Mouse (Mus musculus) heart, embryonic 16.5 days (tissue): ENCODE measurements around the gene Mon1b. TPM values are rescaled to one million over a fixed set of nuclear protein-coding genes. Genes with fewer than 3 reads are reported as not detected.

ENCODE experiments used
- ATAC-seq: fragments of 200-750 bp; cut with Nextera tagmentation; replicated peaks from 2 replicates; pipeline ENCODE4 v1.8.0; 2017; ENCODE audit warnings: moderate number of reproducible peaks; ENCODE audit not compliant: insufficient read depth, low FRiP score; ENCODE audit errors: extremely low read depth
- H3K27ac ChIP-seq: fragments of 300-500 bp; sonication (generic); 2 replicates; pipeline ENCODE4 v1.5.1; 2014; ENCODE audit warnings: mild to moderate bottlenecking, low read length, control low read depth, moderate library complexity
- H3K27me3 ChIP-seq: fragments of 300-500 bp; sonication (generic); 2 replicates; pipeline ENCODE4 v1.6.1; 2014; ENCODE audit warnings: low read length, mixed read lengths; ENCODE audit not compliant: control insufficient read depth, insufficient read depth
- H3K36me3 ChIP-seq: fragments of 300-500 bp; sonication (generic); 2 replicates; pipeline ENCODE4 v1.6.1; 2014; ENCODE audit not compliant: control insufficient read depth, insufficient read depth
- H3K4me1 ChIP-seq: fragments of 300-500 bp; sonication (generic); 2 replicates; pipeline ENCODE4 v1.6.1; 2014; ENCODE audit warnings: low read length, mixed read lengths; ENCODE audit not compliant: control insufficient read depth, insufficient read depth
- H3K4me2 ChIP-seq: fragments of 300-500 bp; sonication (generic); 2 replicates; pipeline ENCODE4 v1.6.1; 2014; ENCODE audit warnings: low read depth, mild to moderate bottlenecking, control low read depth, low read length
- H3K4me3 ChIP-seq: fragments of 300-500 bp; sonication (generic); 2 replicates; pipeline ENCODE4 v1.5.1; 2014; ENCODE audit warnings: mild to moderate bottlenecking, control low read depth, low read length
- H3K9ac ChIP-seq: fragments of 300-500 bp; sonication (generic); 2 replicates; pipeline ENCODE4 v1.6.1; 2014; ENCODE audit warnings: low read length, control low read depth
- H3K9me3 ChIP-seq: fragments of 300-500 bp; sonication (generic); replicated peaks from 2 replicates; pipeline ENCODE4 v1.6.1; 2016; ENCODE audit warnings: low read length; ENCODE audit not compliant: control insufficient read depth
- WGBS: fragments of 180-500 bp; shearing (Covaris S2); extraction: QIAGEN DNeasy Blood & Tissue Kit; methylation state at CpG from one replicate; pipeline ENCODE4 v1.1.7; 2014; 5-methylcytosine and 5-hydroxymethylcytosine counted together
- polyA plus RNA-seq: library from polyadenylated mRNA; unstranded; fragments of >200 nt; fragmentation: Nextera tagmentation; extraction: Ambion mirVana; gene quantifications from 2 replicates; pipeline ENCODE4 v1.2.1, GENCODE M21; 2015

Gene Mon1b
- polyA plus RNA-seq, 1 experiment from 2014 or later = 4.9 TPM

DNA sequence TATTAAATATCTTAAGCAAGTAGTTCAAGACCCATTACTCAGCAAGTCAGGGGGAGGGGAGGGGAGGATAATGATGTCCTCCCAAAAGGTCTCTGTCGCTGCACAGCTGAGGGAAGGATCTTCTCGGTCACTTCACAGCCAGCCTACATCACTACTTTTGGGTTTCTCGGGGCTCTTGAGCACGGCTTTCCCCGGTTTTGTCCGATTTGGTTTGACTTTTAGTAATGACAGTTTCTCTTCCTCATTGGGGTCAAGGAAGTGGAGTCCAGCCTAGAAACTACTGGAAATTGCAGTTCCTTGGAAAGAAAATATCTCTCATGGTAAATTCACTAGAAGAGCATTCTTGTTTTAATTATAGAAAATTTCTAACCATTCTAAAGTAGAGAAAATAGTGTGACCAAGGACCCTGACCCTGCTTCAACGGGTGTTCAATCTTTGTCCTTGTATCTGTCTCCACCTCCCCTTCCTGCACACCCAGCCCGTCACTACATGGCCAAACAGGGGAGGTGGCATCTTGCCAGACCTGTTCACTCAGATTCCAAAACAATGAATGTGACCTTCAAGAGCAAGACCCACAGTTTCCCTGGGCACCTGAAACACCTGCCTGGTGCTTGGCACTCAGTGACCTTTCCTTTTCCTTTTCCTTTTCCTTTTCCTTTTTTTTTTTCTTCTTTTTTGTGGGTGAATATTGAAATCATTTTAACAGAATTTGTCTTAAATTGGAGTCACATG is 8.3 kb downstream of the Mon1b start:
- ATAC-seq = no peak; the same call in 1 of the 2 replicates
- H3K4me3 ChIP-seq = no peak overlapping the region
- no peaks in the 10 kb centered on the region for H3K9me3 ChIP-seq
- peaks cover 22% of the 10 kb centered on the region for H3K36me3 ChIP-seq
- H3K27me3 ChIP-seq = no peaks in the 10 kb centered on the region
- no peak overlapping the region for H3K27ac ChIP-seq
- 75% methylated on average over 8 of the region's 8 CpGs for WGBS
- H3K9ac ChIP-seq = no peak overlapping the region
- no peak overlapping the region for H3K4me2 ChIP-seq
- 0 out of 2 replicates have a peak, but pooled peaks cover 2% of the 10 kb centered on the region for H3K4me1 ChIP-seq

DNA sequence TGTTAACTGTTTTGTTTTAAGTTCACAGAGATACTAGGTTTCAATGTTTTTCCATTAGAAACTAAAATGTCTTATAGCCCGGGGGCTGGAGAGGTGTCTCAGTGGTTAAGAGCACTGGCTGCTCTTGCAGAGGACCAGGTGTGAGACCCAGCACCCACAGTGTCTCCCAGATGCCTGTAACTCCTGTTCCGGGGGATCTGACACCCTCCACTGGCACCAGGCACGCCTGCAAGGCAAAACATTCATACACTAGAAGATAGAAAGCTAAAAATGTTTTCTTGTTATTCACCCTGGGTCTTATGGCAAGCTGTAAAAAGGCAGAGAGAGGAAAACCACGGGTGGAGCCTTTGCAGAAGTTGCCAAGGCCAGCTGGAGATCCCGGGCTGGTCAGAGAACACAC is 9.8 kb downstream of the Mon1b start:
- no peak for ATAC-seq
- H3K9ac ChIP-seq = no peak overlapping the region
- 0 out of 2 replicates have a peak, but pooled peaks cover 2% of the 10 kb centered on the region for H3K4me1 ChIP-seq
- H3K27me3 ChIP-seq = no peaks in the 10 kb centered on the region
- no peak overlapping the region for H3K27ac ChIP-seq
- H3K36me3 ChIP-seq = peaks cover 15% of the 10 kb centered on the region
- no peak overlapping the region for H3K4me3 ChIP-seq
- no peak overlapping the region for H3K4me2 ChIP-seq
- 62% methylated on average over 5 of the region's 5 CpGs for WGBS
- H3K9me3 ChIP-seq = no peaks in the 10 kb centered on the region

- Histone ChIP-seq H3K4me3 (no peak overlapping the region), H3K9me3 (no peaks in the 10 kb centered on the region), H3K27ac (no peak overlapping the region), H3K9ac (no peak overlapping the region), H3K36me3 (no peaks in the 10 kb centered on the region), H3K4me1 (no peaks in the 10 kb centered on the region), H3K27me3 (no peaks in the 10 kb centered on the region), H3K4me2 (no peak overlapping the region)
- ATAC-seq = no peak
- 82% methylated on average over 12 of the region's 12 CpGs for WGBS
These were observed 17.1 kb downstream of the Mon1b start for GRCm38 (mm10) chr8:113652450-113652849.

GRCm38 (mm10) chr8:113653151-113653550 is 17.8 kb downstream of the Mon1b start:
- no peaks in the 10 kb centered on the region for H3K4me1 ChIP-seq
- H3K9ac ChIP-seq = no peak overlapping the region
- no peak overlapping the region for H3K27ac ChIP-seq
- ATAC-seq = no peak
- no peaks in the 10 kb centered on the region for H3K27me3 ChIP-seq
- H3K4me2 ChIP-seq = no peak overlapping the region
- no peak overlapping the region for H3K4me3 ChIP-seq
- no peaks in the 10 kb centered on the region for H3K36me3 ChIP-seq
- WGBS = 41% methylated on average over 4 of the region's 4 CpGs
- no peaks in the 10 kb centered on the region for H3K9me3 ChIP-seq

DNA sequence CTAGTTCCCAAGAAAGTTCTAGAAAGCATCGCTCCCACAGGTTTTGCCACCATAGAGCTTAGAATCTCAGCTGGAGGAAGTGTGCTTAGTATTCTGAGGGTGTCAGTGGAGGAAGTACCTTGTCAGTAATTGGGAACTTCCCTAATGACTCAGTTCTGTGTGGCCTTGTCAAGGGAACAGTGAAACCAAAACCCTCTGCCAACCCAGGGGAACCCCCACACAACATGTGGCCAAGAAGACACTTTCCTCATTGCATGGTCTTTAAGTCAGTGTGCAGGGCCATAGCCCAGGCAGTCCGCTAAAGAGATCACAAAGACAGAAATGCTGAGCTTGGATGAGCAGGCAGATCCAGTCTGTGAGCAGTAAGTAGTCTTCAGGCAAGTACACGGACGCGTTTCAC is 20.8 kb downstream of the Mon1b start:
- no peak overlapping the region for H3K4me3 ChIP-seq
- H3K9me3 ChIP-seq = no peaks in the 10 kb centered on the region
- H3K4me1 ChIP-seq = no peaks in the 10 kb centered on the region
- ATAC-seq = no peak
- H3K27ac ChIP-seq = no peak overlapping the region
- no peak overlapping the region for H3K9ac ChIP-seq
- no peak overlapping the region for H3K4me2 ChIP-seq
- H3K36me3 ChIP-seq = no peaks in the 10 kb centered on the region
- 91% methylated on average over 5 of the region's 5 CpGs for WGBS
- no peaks in the 10 kb centered on the region for H3K27me3 ChIP-seq

GRCm38 (mm10) chr8:113656681-113657298 is 21.4 kb downstream of the Mon1b start:
- ATAC-seq = no peak

DNA sequence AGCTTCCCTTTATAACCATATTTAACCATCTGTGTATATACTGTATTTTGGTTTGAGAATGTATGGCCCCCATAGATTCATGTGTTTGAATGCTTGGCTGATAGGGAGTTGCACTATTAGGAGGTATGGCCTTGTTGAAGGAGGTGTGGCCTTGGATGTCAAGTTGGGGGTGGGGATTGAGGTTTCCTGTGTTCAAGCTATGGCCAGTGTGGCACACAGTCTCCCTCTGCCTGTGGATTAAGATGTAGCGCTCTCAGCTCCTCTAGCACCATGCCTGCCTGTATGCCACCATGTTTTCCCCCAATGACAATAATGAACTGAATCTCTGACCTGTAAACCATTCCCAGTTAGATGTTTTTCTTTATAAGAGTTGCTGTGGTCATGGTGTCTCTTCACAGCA is 24.7 kb downstream of the Mon1b start:
- Histone ChIP-seq H3K36me3 (no peaks in the 10 kb centered on the region), H3K27me3 (no peaks in the 10 kb centered on the region), H3K27ac (no peak overlapping the region), H3K4me1 (no peaks in the 10 kb centered on the region), H3K9ac (no peak overlapping the region), H3K4me2 (no peak overlapping the region), H3K4me3 (no peak overlapping the region), H3K9me3 (no peaks in the 10 kb centered on the region)
- WGBS = 88% methylated on average over 1 of the region's 1 CpGs
- ATAC-seq = no peak

More at GRCm38 (mm10) chr8:113656681-113657298, 21.4 kb downstream of the Mon1b start:
- Histone ChIP-seq H3K36me3 (no peaks in the 10 kb centered on the region), H3K27me3 (no peaks in the 10 kb centered on the region), H3K9me3 (no peaks in the 10 kb centered on the region), H3K4me1 (no peaks in the 10 kb centered on the region), H3K9ac (no peak overlapping the region), H3K4me2 (no peak overlapping the region), H3K4me3 (no peak overlapping the region), H3K27ac (no peak overlapping the region)
- 85% methylated on average over 11 of the region's 11 CpGs for WGBS

- Histone ChIP-seq H3K4me3 (no peak overlapping the region), H3K36me3 (no peaks in the 10 kb centered on the region), H3K27me3 (no peaks in the 10 kb centered on the region), H3K9ac (no peak overlapping the region), H3K9me3 (no peaks in the 10 kb centered on the region), H3K27ac (no peak overlapping the region), H3K4me2 (no peak overlapping the region), H3K4me1 (no peaks in the 10 kb centered on the region)
- no peak for ATAC-seq
- 8% methylated on average over 2 of the region's 2 CpGs for WGBS
These were observed 29.2 kb downstream of the Mon1b start for GRCm38 (mm10) chr8:113664544-113664943.

DNA sequence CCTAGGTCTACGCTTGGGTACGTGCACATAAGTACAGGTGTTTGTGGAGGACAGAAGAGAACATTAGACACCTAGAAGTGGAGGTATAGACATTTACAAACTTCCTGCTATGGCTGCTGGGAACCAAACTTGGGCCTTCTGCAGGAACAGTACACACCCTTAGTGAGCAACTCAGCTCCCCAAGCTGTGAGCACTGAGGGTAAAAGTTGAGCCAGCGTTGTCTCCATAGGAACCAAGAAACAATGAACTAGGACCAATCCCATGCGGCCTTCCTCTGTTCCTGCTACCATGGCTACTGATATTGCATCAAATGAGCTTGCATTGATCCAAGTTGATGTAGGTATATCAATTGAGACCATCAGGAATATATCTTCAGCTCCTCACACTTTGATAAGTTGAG is 29.6 kb downstream of the Mon1b start:
- Histone ChIP-seq H3K4me3 (no peak overlapping the region), H3K27ac (no peak overlapping the region), H3K27me3 (no peaks in the 10 kb centered on the region), H3K4me2 (no peak overlapping the region), H3K9me3 (no peaks in the 10 kb centered on the region), H3K9ac (no peak overlapping the region), H3K4me1 (no peaks in the 10 kb centered on the region), H3K36me3 (no peaks in the 10 kb centered on the region)
- WGBS = 69% methylated on average over 4 of the region's 4 CpGs
- no peak for ATAC-seq
